Mouse (Mus musculus) liver, embryonic 13.5 days (tissue): ENCODE measurements around the gene Nap1l4. TPM values are rescaled to one million over a fixed set of nuclear protein-coding genes. Genes with fewer than 3 reads are reported as not detected.
"Not testable (repeated sequence)": the region's sequence is repeated elsewhere in the genome, so short reads cannot be mapped to it uniquely, and the experiment has no call there.

Experiments
- ATAC-seq: fragments of 200-750 bp; cut with Nextera tagmentation; 2 replicates; pipeline ENCODE4 v1.8.0; 2017; ENCODE audit warnings: low read depth, mild to moderate bottlenecking, moderate number of reproducible peaks, moderate library complexity
- DNase-seq: peaks from one replicate; pipeline ENCODE4 v3.0.0; 2022
- H3K27ac ChIP-seq: fragments of 300-500 bp; sonication (generic); 2 replicates; pipeline ENCODE4 v1.5.1; 2015; ENCODE audit warnings: moderate library complexity, mild to moderate bottlenecking, inconsistent platforms
- H3K27me3 ChIP-seq: fragments of 300-500 bp; sonication (generic); 2 replicates; pipeline ENCODE4 v1.6.1; 2015; ENCODE audit warnings: mild to moderate bottlenecking, inconsistent platforms
- H3K36me3 ChIP-seq: fragments of 300-500 bp; sonication (generic); 2 replicates; pipeline ENCODE4 v1.6.1; 2015; ENCODE audit warnings: mild to moderate bottlenecking, inconsistent platforms
- H3K4me1 ChIP-seq: fragments of 300-500 bp; sonication (generic); replicated peaks from 2 replicates; pipeline ENCODE4 v1.6.1; 2015; ENCODE audit warnings: inconsistent platforms
- H3K4me2 ChIP-seq: fragments of 300-500 bp; sonication (generic); 2 replicates; pipeline ENCODE4 v1.6.1; 2015; ENCODE audit warnings: inconsistent platforms, mild to moderate bottlenecking, moderate library complexity
- H3K4me3 ChIP-seq: fragments of 300-500 bp; sonication (generic); replicated peaks from 2 replicates; pipeline ENCODE4 v1.5.1; 2015; ENCODE audit warnings: mild to moderate bottlenecking, inconsistent platforms
- H3K9ac ChIP-seq: fragments of 300-500 bp; sonication (generic); 2 replicates; pipeline ENCODE4 v1.6.1; 2015; ENCODE audit warnings: mild to moderate bottlenecking, inconsistent platforms
- H3K9me3 ChIP-seq: fragments of 300-500 bp; sonication (generic); replicated peaks from 2 replicates; pipeline ENCODE4 v1.6.1; 2016; ENCODE audit warnings: inconsistent platforms
- WGBS: fragments of 180-500 bp; shearing (Covaris S2); methylation state at CpG from one replicate; pipeline ENCODE4 v1.1.7; 2015; ENCODE audit not compliant: insufficient replicate concordance; 5-methylcytosine and 5-hydroxymethylcytosine counted together
- polyA plus RNA-seq: library from polyadenylated mRNA; unstranded; fragments of >200 nt; fragmentation: Nextera tagmentation; extraction: Ambion mirVana; gene quantifications from 2 replicates; pipeline ENCODE4 v1.2.1, GENCODE M21; 2015

Gene Nap1l4
- polyA plus RNA-seq, 1 experiment from 2014 or later: 96.7 TPM

DNA sequence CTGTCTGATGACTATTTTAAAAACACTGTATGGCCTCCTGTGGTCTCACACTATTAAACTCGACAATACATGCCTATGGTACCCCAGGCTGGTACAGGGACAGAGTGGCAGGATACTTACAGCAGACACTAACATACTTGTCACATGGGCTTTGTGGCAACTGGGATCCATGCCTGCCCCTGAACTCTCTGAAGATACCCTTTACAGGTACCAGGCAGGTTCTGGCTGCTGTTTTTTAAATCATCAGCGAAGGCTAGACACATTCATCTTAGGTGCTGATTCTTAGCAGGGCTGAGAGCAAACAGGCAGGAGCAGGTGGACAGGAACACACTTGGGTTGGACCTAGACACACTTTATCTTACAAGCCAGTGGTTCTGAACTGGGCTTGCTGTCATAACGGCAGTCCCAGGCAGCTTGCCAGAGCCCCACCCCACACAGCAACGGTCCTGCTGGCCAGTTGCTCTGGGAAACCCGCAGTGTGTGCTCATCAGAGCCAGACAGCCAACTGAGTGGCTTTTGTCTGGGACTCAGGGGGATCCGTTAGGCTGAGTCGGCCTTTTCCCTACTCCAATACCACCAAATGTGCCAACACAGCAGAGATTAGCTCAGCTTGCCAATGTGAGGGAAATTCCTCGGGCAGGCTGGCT, 8.2 kb upstream of the Nap1l4 start:
- Histone ChIP-seq H3K36me3 (peaks cover 91% of the 10 kb centered on the region), H3K27me3 (no peaks in the 10 kb centered on the region), H3K9me3 (no peaks in the 10 kb centered on the region), H3K4me1 (peaks cover 8% of the 10 kb centered on the region; the same call in 1 of the 2 replicates), H3K9ac (no peak overlapping the region), H3K4me3 (no peak overlapping the region), H3K27ac (no peak overlapping the region), H3K4me2 (no peak overlapping the region)
- ATAC-seq (peak; percentile 69), DNase-seq (no peak)
- WGBS: 61% methylated on average over 8 of the region's 8 CpGs

DNA sequence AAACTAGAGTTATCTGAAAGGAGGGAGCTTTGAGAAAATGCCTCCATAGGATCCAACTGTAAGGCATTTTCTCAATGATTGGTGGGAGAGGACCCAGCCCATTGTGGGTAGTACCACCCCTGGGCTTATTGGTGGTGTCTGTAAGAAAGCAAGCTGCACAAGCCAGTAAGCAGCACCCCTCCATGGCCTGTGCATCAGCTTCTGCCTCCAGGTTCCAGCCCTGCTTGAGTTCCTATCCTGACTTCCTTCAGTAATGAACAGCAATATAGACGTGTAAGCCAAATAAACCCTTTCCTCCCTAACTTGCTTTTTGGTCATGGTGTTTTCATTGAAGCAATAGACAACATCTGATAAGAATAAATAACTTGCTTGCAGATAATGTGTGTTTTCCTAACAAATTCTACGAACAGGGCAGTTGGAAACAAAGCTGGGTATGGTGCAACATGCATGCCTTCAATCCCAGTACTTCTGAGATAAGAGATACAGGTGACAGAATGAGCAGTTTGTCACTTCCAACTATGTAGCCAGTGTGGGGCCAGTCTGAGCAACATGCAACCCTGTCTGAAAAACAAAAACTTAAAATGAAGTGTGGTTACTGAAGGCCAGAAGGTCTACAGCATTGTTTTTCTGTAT, 798 bp upstream of the Nap1l4 start:
- H3K9ac ChIP-seq: peak overlapping the region; percentile 90
- no peaks in the 10 kb centered on the region for H3K9me3 ChIP-seq
- H3K4me1 ChIP-seq: peaks cover 41% of the 10 kb centered on the region
- H3K27me3 ChIP-seq: no peaks in the 10 kb centered on the region
- peak overlapping the region; percentile 82 for H3K4me3 ChIP-seq
- H3K4me2 ChIP-seq: peak overlapping the region; percentile 88
- DNase-seq: no peak
- H3K36me3 ChIP-seq: peaks cover 29% of the 10 kb centered on the region
- WGBS: 6% methylated on average over 2 of the region's 2 CpGs
- H3K27ac ChIP-seq: peak overlapping the region; percentile 87
- ATAC-seq: no peak

DNA sequence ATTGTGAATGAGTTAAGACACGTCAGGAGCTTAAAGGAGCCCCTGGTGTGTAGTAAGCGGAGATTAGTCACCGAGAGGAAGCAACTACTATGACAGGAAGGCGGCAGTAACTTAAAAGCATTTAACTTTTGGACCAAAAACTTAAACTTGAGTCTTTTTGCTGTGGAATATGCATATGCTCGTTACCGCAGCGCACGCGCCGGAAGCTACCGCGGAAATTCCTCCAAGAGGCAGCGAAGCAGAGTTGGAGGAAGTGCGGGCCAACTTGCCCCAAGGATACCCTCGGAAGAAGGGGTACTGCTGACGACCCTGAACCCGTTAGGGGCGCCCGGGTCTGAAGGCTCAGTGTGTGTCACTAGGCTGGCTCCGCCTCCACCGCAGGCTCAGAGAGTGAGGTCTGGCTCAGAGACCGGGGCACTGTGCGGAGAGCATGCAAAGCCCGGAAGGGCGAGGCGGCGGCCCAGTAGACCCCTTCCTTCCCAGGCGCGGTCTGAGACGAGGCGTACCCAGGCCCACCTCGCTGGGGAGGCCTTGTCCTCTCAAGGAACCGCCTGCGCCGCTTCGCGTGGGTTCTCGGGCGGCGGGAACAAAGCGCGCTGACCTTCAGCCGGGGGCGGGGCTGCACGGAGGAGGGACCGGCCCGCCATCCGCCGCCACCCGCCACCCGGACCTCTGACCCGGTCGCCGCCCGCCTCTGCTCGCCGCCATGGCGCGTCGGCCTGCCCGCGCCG, 510 bp downstream of the Nap1l4 start:
- Histone ChIP-seq H3K4me2 (peak overlapping the region; percentile 88), H3K4me1 (peaks cover 52% of the 10 kb centered on the region), H3K9me3 (no peaks in the 10 kb centered on the region), H3K27ac (peak overlapping the region; percentile 86), H3K4me3 (peak overlapping the region; percentile 82), H3K9ac (peak overlapping the region; percentile 90), H3K36me3 (peaks cover 21% of the 10 kb centered on the region), H3K27me3 (no peaks in the 10 kb centered on the region)
- peak; percentile 81 for ATAC-seq
- no peak for DNase-seq
- under 1% methylated on average over 63 of the region's 63 CpGs for WGBS

DNA sequence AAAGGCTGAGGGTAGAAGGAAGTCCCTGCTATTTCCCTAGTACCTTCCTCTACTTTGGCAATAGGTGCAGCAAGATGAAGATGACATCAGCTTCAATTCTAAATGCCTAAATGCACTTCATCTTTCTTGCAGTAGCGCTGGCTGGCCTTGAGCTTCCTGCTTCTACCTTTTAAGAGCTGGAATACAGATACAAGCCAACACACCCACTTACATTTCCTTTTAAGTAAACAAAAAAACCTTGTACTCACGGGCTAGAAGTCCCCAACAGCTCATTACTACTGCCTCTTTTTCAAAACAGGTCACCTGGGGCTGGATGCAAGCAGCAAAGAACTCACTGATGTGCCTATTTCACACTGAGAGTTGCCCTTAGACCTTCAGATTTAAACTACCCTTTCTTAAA, 2.4 kb downstream of the Nap1l4 start:
- no peak for DNase-seq
- ATAC-seq: no peak
- 48% methylated on average over 2 of the region's 2 CpGs for WGBS
- Histone ChIP-seq H3K27ac (no peak overlapping the region), H3K4me3 (no peak overlapping the region), H3K36me3 (peaks cover 14% of the 10 kb centered on the region), H3K9me3 (no peaks in the 10 kb centered on the region), H3K4me1 (peaks cover 67% of the 10 kb centered on the region), H3K4me2 (peak overlapping the region; percentile 88; the same call in 1 of the 2 replicates), H3K27me3 (no peaks in the 10 kb centered on the region), H3K9ac (no peak overlapping the region; the same call in 1 of the 2 replicates)

DNA sequence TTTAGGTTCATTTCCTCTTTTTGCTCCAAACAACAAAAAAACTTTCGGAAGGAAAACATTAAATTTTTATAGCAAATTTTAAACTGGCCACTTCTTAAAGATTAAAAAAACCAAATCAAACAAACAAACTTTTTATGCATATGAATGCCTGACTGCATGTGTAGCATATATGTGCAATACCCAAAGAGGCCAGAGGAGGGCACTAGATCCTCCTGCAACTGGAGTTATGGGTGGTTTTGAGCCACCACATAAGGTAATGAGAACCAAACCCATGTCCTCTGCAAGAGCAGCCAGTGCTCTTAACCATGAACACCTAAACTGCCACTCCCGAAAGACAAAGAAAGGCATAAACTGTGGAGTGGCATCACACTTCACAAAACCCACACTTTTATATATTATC, 4.5 kb downstream of the Nap1l4 start:
- H3K9ac ChIP-seq: no peak overlapping the region
- H3K4me3 ChIP-seq: no peak overlapping the region
- peaks cover 72% of the 10 kb centered on the region for H3K4me1 ChIP-seq
- no peaks in the 10 kb centered on the region for H3K9me3 ChIP-seq
- H3K4me2 ChIP-seq: no peak overlapping the region
- no peaks in the 10 kb centered on the region for H3K27me3 ChIP-seq
- DNase-seq: peak; percentile 27
- 86% methylated on average over 2 of the region's 2 CpGs for WGBS
- H3K27ac ChIP-seq: no peak overlapping the region
- ATAC-seq: no peak
- H3K36me3 ChIP-seq: peaks cover 31% of the 10 kb centered on the region

DNA sequence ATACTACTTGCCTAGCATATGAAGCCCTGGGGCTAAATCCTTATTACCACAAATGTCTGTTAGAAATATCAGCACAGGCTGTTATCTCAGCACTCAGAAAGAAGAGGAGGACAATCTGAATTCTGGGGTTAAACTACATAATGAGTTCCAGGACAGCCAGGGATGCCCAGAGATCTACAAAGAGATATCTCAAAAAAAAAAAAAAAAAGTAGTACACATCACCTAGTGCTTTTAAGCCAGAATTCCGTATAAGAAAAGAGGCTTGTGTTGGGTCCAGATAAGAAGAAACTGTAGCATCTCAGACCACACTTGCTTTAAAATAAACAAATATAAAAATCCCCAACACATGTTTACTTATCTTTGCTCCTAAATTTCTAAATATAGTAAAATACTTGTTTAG, 10.2 kb downstream of the Nap1l4 start:
- 0 out of 2 replicates have a peak overlapping the region, but pooled peaks have one; percentile 36 for H3K27ac ChIP-seq

DNA sequence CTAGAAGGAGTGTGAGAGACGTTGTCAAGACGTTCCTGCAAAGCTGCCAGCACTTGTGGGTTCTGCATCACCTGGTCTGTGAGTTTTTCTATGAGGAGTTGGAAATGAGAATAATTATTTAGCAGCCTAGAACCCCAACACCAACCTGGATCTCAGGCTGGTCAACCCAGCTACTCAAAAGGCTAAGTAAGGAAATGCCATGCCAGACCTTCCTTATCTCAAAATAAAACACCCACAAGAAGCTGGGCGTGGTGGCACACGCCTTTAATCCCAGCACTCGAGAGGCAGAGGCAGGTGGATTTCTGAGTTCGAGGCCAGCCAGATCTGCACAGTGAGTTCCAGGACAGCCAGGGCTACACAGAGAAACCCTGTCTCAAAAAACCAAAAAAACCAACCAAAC, 10.7 kb downstream of the Nap1l4 start:
- 42% methylated on average over 6 of the region's 6 CpGs for WGBS
- ATAC-seq: peak; percentile 39
- peaks cover 76% of the 10 kb centered on the region for H3K36me3 ChIP-seq
- H3K27me3 ChIP-seq, H3K4me3 ChIP-seq, H3K9ac ChIP-seq, H3K9me3 ChIP-seq, H3K4me2 ChIP-seq: not testable (repeated sequence)
- DNase-seq: peak; percentile 34
- peak overlapping the region; percentile 36; the same call in 1 of the 2 replicates for H3K27ac ChIP-seq
- peaks cover 72% of the 10 kb centered on the region for H3K4me1 ChIP-seq

More for the DNA sequence above, 10.2 kb downstream of the Nap1l4 start:
- H3K4me2 ChIP-seq: no peak overlapping the region
- no peak overlapping the region for H3K4me3 ChIP-seq
- H3K27me3 ChIP-seq: no peaks in the 10 kb centered on the region
- H3K4me1 ChIP-seq: peaks cover 71% of the 10 kb centered on the region
- ATAC-seq (no peak), DNase-seq (no peak)
- H3K9ac ChIP-seq: no peak overlapping the region
- peaks cover 72% of the 10 kb centered on the region for H3K36me3 ChIP-seq
- no peaks in the 10 kb centered on the region for H3K9me3 ChIP-seq
- 33% methylated on average over 1 of the region's 1 CpGs for WGBS

DNA sequence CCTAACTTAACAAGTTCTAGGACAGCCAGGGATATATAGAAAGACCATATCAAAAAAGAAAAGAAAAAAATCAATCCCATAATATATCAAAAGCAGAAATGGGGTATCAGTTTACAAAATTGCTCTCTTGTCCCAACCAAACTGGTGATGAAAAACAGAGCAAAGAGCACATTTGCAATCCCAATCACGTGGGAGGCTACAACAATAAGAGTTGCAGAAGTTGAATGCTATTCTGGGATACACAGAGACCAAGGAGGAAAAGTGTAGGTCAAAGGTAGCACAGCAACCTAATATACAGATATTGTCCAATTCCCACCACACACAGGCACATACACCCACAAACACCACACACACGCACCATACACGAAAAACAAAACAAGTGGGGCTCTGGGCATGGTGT, 12.7 kb downstream of the Nap1l4 start:
- Histone ChIP-seq H3K4me3 (no peak overlapping the region), H3K27ac (no peak overlapping the region), H3K9ac (no peak overlapping the region), H3K9me3 (no peaks in the 10 kb centered on the region), H3K36me3 (peaks cover 94% of the 10 kb centered on the region), H3K4me2 (no peak overlapping the region), H3K27me3 (no peaks in the 10 kb centered on the region), H3K4me1 (peaks cover 78% of the 10 kb centered on the region)
- WGBS: 86% methylated on average over 3 of the region's 3 CpGs
- no peak for DNase-seq
- ATAC-seq: no peak

DNA sequence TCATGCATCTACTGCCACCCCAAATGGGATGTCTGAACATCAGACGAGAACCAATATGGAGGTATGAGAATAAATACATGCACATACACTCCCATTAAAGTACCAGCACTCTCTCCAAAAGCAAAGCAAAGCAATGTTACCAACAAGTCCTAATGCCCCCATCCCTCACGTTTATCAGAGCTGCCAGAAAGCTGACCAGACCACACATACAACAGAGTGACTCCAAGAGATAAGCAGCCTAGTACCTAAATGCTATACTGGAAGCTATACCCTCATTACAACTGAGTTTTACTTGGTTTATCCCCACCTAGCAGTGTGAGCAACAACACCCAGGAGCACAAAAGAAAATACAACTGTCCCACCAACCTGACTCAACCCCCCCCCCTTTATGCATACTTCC, 15.6 kb downstream of the Nap1l4 start:
- Histone ChIP-seq H3K9ac (peak overlapping the region; percentile 44), H3K4me3 (no peak overlapping the region), H3K27me3 (no peaks in the 10 kb centered on the region), H3K36me3 (peaks cover 99% of the 10 kb centered on the region), H3K4me1 (peaks cover 54% of the 10 kb centered on the region), H3K9me3 (no peaks in the 10 kb centered on the region), H3K27ac (peak overlapping the region; percentile 86), H3K4me2 (peak overlapping the region; percentile 38)
- ATAC-seq (peak; percentile 97), DNase-seq (peak; percentile 64)
- WGBS: 27% methylated on average over 2 of the region's 2 CpGs

DNA sequence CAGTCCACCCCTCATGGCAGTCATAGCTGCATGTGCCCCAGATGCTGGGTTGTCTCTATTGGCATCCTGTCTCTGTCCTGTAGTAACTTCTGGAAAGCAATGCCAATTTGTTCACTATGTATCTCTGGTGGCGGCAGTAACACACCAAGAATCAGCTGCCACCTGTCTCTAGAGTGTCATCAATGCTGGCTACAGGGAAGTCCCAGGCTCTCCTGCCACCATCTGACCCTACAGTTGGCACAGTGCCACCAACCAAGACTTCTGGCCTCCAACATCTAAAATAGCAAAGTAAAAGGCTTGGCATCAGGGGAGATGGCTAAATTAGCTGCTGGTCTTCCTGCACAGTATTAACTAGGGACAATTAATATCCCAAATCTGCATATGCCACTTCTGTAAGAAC, 16.5 kb downstream of the Nap1l4 start:
- Histone ChIP-seq H3K27ac (peak overlapping the region; percentile 11), H3K9me3 (no peaks in the 10 kb centered on the region), H3K4me2 (no peak overlapping the region), H3K4me1 (peaks cover 46% of the 10 kb centered on the region), H3K4me3 (no peak overlapping the region), H3K9ac (no peak overlapping the region), H3K36me3 (peaks cover 99% of the 10 kb centered on the region), H3K27me3 (no peaks in the 10 kb centered on the region)
- DNase-seq: no peak
- WGBS: 78% methylated on average over 1 of the region's 1 CpGs
- ATAC-seq: no peak

DNA sequence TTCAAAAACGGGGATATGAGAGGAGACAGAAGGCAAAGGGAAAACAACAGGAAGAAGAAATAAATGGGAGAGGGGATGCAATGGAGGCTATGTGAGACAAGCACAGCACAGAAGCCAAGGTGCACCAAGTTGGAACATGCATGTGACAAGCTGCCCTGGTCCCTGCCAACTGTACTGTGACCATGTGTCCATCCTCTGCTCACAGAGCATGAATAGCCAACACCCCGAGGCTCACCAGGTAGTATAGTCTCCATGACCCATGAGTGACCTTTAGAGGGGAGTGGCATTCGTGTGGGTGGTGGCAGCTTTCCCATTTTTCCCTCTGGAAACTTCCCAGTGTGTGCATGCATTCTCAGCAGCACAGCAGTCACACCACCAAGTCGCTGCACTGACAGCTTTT, 29.6 kb downstream of the Nap1l4 start:
- H3K27ac ChIP-seq: no peak overlapping the region
- WGBS: 72% methylated on average over 4 of the region's 4 CpGs
- H3K9ac ChIP-seq: no peak overlapping the region
- H3K9me3 ChIP-seq: no peaks in the 10 kb centered on the region
- H3K27me3 ChIP-seq: no peaks in the 10 kb centered on the region
- DNase-seq (no peak), ATAC-seq (no peak)
- H3K4me1 ChIP-seq: no peaks in the 10 kb centered on the region
- H3K4me3 ChIP-seq: no peak overlapping the region
- peaks cover 99% of the 10 kb centered on the region for H3K36me3 ChIP-seq
- H3K4me2 ChIP-seq: no peak overlapping the region
